Mouse (Mus musculus) forebrain, embryonic 11.5 days (tissue): ENCODE measurements around the gene Rapgef2. TPM values are rescaled to one million over a fixed set of nuclear protein-coding genes. Genes with fewer than 3 reads are reported as not detected.

Source experiments
- ATAC-seq: fragments of 200-750 bp; cut with Nextera tagmentation; replicated peaks from 2 replicates; pipeline ENCODE4 v1.8.0; 2017; ENCODE audit warnings: moderate TSS enrichment; ENCODE audit not compliant: low FRiP score
- DNase-seq: peaks from one replicate; pipeline ENCODE4 v3.0.0-alpha.2; 2017; ENCODE audit warnings: low spot score
- H3K27ac ChIP-seq: fragments of 300-500 bp; sonication (generic); 2 replicates; pipeline ENCODE4 v1.5.1; 2014; ENCODE audit warnings: low read depth, low read length
- H3K27me3 ChIP-seq: fragments of 300-500 bp; sonication (generic); 2 replicates; pipeline ENCODE4 v1.6.1; 2014; ENCODE audit warnings: mild to moderate bottlenecking, low read length, mixed read lengths; ENCODE audit not compliant: control insufficient read depth, insufficient read depth
- H3K36me3 ChIP-seq: fragments of 300-500 bp; sonication (generic); 2 replicates; pipeline ENCODE4 v1.6.1; 2014; ENCODE audit warnings: mild to moderate bottlenecking, low read length, moderate library complexity, mixed read lengths; ENCODE audit not compliant: control insufficient read depth, insufficient read depth
- H3K4me1 ChIP-seq: fragments of 300-500 bp; sonication (generic); replicated peaks from 2 replicates; pipeline ENCODE4 v1.6.1; 2014; ENCODE audit warnings: low read length, mixed read lengths; ENCODE audit not compliant: control insufficient read depth, insufficient read depth
- H3K4me2 ChIP-seq: fragments of 300-500 bp; sonication (generic); 2 replicates; pipeline ENCODE4 v1.6.1; 2014; ENCODE audit warnings: low read depth, mild to moderate bottlenecking, low read length, moderate library complexity, mixed read lengths; ENCODE audit not compliant: severe bottlenecking
- H3K4me3 ChIP-seq: fragments of 300-500 bp; sonication (generic); 2 replicates; pipeline ENCODE4 v1.5.1; 2014; ENCODE audit warnings: low read depth, low read length
- H3K9ac ChIP-seq: fragments of 300-500 bp; sonication (generic); 2 replicates; pipeline ENCODE4 v1.6.1; 2014; ENCODE audit warnings: low read length
- H3K9me3 ChIP-seq: fragments of 300-500 bp; sonication (generic); 2 replicates; pipeline ENCODE4 v1.6.1; 2016; ENCODE audit warnings: low read length, mixed read lengths; ENCODE audit not compliant: control insufficient read depth
- WGBS: fragments of 180-500 bp; shearing (Covaris S2); extraction: QIAGEN DNeasy Blood & Tissue Kit; methylation state at CpG from one replicate; pipeline ENCODE4 v1.1.7; 2014; 5-methylcytosine and 5-hydroxymethylcytosine counted together
- polyA plus RNA-seq: library from polyadenylated mRNA; unstranded; fragments of >200 nt; fragmentation: Nextera tagmentation; extraction: Ambion mirVana; gene quantifications from 2 replicates; pipeline ENCODE4 v1.2.1, GENCODE M21; 2014

Gene Rapgef2
- polyA plus RNA-seq, 1 experiment from 2014 or later, result 8.5 TPM

DNA sequence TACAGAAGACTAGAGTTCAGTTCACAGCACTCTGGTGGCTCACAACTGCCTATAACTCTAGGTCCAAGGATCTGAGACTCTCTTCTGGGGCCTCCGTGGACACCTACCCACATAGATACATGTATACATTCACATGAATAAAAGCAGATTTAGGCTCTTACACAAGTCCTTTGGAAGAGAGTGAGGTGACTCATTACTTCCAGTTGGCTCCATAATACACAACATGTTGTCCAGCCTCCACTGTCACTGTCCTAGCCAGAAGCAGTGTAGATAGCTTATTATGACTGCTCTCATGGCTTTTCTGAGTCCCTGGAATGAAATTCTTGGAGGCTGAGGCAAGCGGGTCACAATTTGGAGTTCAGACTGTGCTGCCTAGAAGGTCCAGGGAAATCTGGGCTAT, 251.9 kb downstream of the Rapgef2 start:
- Histone ChIP-seq H3K27me3 (no peaks in the 10 kb centered on the region), H3K9me3 (no peaks in the 10 kb centered on the region), H3K4me3 (no peak overlapping the region), H3K9ac (no peak overlapping the region), H3K27ac (no peak overlapping the region), H3K36me3 (no peaks in the 10 kb centered on the region), H3K4me2 (no peak overlapping the region), H3K4me1 (no peaks in the 10 kb centered on the region)
- ATAC-seq, result no peak
- 94% methylated on average over 2 of the region's 2 CpGs for WGBS
- no peak for DNase-seq

DNA sequence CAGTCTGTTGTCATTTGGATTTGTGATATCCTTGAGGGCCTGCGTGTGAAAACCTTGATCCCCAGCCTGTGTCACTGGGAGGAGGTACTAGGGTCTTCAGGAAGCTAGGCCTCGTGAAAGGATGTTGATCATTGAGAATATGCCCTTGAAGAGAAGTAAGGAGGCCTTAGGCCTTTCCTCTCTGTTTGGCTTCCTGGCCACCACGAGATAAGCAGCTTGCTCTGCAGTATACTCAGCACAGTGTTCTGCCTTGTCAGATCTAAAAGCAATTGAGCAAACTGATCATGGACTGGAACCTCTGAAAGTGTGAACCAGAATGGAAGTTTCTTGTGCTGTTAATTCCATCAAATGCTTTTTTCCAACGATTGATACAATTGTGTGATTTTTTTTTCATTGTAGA, 255.5 kb downstream of the Rapgef2 start:
- DNase-seq (no peak), ATAC-seq (no peak)
- H3K9me3 ChIP-seq, result no peaks in the 10 kb centered on the region
- no peak overlapping the region for H3K4me2 ChIP-seq
- no peak overlapping the region for H3K27ac ChIP-seq
- no peaks in the 10 kb centered on the region for H3K36me3 ChIP-seq
- H3K27me3 ChIP-seq, result no peaks in the 10 kb centered on the region
- H3K4me1 ChIP-seq, result no peaks in the 10 kb centered on the region
- no peak overlapping the region for H3K4me3 ChIP-seq
- WGBS, result 87% methylated on average over 4 of the region's 4 CpGs
- no peak overlapping the region for H3K9ac ChIP-seq

DNA sequence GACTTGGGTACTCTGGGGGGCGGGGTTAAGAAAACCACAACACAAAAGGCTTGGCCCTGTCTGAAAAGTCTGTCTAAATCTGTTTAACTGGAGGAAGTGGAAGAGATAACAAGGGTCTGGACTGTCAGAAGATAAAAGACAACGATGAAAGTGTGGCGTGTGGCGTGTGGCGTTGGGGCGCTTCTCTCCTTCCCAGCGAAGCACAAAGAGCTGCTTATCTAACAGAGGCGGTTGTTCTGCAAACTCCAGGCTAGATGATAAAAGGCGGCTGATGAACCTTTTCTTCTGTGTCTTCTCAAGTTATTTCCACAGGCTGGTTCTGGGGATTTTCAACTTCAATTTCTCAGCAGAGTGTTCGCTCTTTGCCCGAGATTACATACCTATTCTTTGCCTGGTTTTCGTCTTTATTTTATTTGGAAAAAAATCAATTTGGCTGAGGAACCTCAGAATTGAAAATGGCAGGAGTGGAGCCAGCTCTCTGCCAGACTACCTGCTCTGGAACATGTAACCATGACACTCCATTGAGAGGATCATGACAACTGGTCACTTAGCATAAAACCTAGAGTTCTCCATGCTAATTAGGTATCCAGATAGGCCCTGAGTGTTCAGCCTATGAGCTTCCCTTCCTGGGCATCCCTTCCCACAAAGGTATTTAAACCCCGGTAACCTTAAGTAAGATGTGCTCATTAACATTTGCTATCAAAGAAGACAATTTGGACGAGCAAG, 258.0 kb downstream of the Rapgef2 start:
- Histone ChIP-seq H3K27me3 (no peaks in the 10 kb centered on the region), H3K9me3 (no peaks in the 10 kb centered on the region), H3K4me1 (no peaks in the 10 kb centered on the region), H3K4me3 (no peak overlapping the region), H3K9ac (no peak overlapping the region), H3K27ac (no peak overlapping the region), H3K36me3 (no peaks in the 10 kb centered on the region), H3K4me2 (no peak overlapping the region)
- ATAC-seq (no peak), DNase-seq (no peak)
- 91% methylated on average over 14 of the region's 14 CpGs for WGBS

DNA sequence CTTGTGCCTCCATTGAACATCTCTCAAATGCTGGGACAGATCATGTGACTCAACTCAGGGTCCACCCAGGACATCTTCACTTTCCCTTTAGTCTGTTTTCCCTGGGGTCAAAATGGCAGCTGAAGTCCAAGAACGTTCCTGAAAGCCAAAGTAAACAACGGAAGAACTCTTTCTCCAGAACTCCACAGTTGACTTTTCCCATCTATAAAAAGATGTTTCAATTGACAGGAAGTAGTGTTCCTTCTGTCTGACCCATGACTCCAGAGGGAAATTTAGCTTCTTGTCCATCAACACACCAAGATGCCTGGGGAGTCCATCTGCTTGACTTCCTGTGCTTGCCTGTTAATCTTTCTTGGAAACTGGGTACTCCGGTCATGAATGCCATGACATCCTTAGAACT, 260.3 kb downstream of the Rapgef2 start:
- no peak for ATAC-seq
- no peaks in the 10 kb centered on the region for H3K9me3 ChIP-seq
- no peak overlapping the region for H3K4me3 ChIP-seq
- WGBS, result 88% methylated on average over 3 of the region's 3 CpGs
- H3K4me2 ChIP-seq, result no peak overlapping the region
- no peak overlapping the region for H3K9ac ChIP-seq
- no peak overlapping the region for H3K27ac ChIP-seq
- no peak for DNase-seq
- H3K27me3 ChIP-seq, result no peaks in the 10 kb centered on the region
- H3K36me3 ChIP-seq, result no peaks in the 10 kb centered on the region
- no peaks in the 10 kb centered on the region for H3K4me1 ChIP-seq

DNA sequence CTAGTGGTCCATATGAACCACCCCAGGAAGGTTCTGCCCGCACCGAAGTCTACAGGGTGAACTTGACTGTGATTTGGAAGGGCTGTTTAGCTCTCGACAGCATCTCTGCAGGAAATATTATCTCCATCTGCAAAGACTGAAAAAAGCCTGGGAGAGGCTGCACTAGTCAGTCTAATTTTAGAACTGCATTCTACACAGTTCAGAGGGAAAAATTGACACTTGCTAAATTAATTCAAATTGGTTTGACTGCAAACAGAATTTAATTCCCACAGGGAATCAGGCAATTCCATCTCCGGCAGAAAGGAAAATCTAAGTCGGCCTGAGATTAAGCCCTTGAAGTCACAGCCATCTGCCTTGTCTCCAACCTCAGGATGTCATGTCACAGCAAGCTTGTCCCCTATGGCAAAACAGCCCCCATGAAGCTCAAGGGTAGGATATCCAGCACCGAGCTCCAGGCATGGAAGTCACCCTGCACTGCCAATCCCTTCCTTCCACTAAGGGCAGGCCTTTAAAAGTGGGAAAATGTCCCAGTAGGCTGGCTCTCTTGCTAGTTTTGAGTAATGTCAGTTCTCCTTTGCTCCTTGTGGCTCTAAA, 262.5 kb downstream of the Rapgef2 start:
- Histone ChIP-seq H3K9me3 (no peaks in the 10 kb centered on the region), H3K9ac (no peak overlapping the region), H3K4me3 (no peak overlapping the region), H3K36me3 (no peaks in the 10 kb centered on the region), H3K4me1 (no peaks in the 10 kb centered on the region), H3K27ac (no peak overlapping the region), H3K27me3 (no peaks in the 10 kb centered on the region), H3K4me2 (no peak overlapping the region)
- 93% methylated on average over 6 of the region's 6 CpGs for WGBS
- ATAC-seq (no peak), DNase-seq (no peak)

DNA sequence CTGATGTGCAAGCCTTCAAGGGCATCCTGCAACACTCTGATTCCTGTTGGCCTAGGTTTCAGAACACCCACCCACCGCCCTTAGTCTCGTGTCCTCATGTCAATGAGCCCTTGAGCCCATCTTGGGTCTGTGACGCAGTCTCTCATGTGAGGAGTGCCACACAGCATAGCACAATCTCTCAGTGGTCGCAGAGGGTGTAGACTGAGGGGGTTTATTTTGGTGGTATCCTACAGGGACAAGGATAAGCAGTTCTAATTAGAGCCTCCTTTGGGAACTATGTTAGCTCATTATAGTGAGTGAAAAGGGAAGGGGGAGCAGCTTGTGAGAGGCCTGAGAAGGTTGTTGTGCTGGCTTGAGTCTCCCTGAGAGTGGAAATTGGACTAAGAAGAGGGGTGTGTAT, 263.6 kb downstream of the Rapgef2 start:
- Histone ChIP-seq H3K27me3 (no peaks in the 10 kb centered on the region), H3K9me3 (no peaks in the 10 kb centered on the region), H3K4me3 (no peak overlapping the region), H3K9ac (no peak overlapping the region), H3K36me3 (no peaks in the 10 kb centered on the region), H3K4me1 (no peaks in the 10 kb centered on the region), H3K4me2 (no peak overlapping the region), H3K27ac (no peak overlapping the region)
- no peak for ATAC-seq
- 85% methylated on average over 4 of the region's 4 CpGs for WGBS
- no peak for DNase-seq

DNA sequence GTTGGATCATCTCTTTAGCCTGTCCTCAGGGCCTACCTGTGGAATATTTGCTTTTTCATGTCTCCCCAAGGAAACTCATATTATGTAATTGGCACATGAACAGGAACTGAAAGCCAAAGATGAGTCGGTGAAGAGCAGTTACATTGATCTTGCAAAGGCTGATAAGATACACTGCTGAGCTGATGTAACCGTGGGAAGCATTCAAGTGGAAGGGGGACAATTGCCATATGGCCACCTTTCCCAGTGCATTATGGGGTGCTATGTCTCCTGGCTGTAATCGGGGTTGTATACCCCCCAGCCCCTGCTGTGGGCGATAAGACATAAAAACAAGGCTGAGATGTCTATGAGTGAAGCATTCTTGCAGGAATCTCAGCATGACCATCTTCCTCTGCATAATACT, 268.9 kb downstream of the Rapgef2 start:
- no peak overlapping the region for H3K4me2 ChIP-seq
- no peak overlapping the region for H3K9ac ChIP-seq
- H3K27ac ChIP-seq, result no peak overlapping the region
- H3K4me1 ChIP-seq, result no peaks in the 10 kb centered on the region
- 92% methylated on average over 4 of the region's 4 CpGs for WGBS
- no peak for ATAC-seq
- H3K4me3 ChIP-seq, result no peak overlapping the region
- H3K36me3 ChIP-seq, result no peaks in the 10 kb centered on the region
- DNase-seq, result no peak
- no peaks in the 10 kb centered on the region for H3K9me3 ChIP-seq
- no peaks in the 10 kb centered on the region for H3K27me3 ChIP-seq

DNA sequence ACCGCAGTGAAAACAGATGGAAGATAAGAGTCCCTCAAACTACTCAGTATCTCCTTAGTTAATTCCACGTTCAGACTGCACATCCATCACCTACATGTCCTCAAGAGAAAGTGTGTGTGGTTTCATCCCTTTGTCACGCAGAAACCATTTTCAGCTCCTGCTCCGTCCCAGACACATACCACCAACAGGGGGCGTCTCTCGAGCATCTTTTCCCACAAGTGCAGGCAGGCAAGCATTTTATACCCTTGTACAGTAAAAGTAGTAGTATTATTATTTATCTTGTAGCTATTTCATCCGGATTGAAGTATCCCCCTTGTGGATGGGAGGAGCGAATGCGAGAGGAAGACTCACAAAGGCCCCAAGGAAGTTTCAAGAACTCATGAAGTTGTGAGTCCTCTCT, 269.5 kb downstream of the Rapgef2 start:
- Histone ChIP-seq H3K36me3 (no peaks in the 10 kb centered on the region), H3K9ac (no peak overlapping the region), H3K4me1 (no peaks in the 10 kb centered on the region), H3K4me3 (no peak overlapping the region), H3K9me3 (no peaks in the 10 kb centered on the region), H3K27ac (no peak overlapping the region), H3K4me2 (no peak overlapping the region), H3K27me3 (no peaks in the 10 kb centered on the region)
- no peak for DNase-seq
- no peak for ATAC-seq
- 86% methylated on average over 9 of the region's 9 CpGs for WGBS
